Mouse (Mus musculus) left cerebral cortex, postnatal 14 days (tissue): ENCODE results near the gene Eef1b2. TPM values are rescaled to one million over a fixed set of nuclear protein-coding genes. Genes with fewer than 3 reads are reported as not detected.
"Not testable (repeated sequence)": the region's sequence is repeated elsewhere in the genome, so short reads cannot be mapped to it uniquely, and the experiment has no call there.

Source experiments
- DNase-seq, 2 experiments: peaks; one replicate each; pipeline ENCODE4 v3.0.0; 2021 to 2022; ENCODE audit warnings: low spot score in 2 of 2, mixed read lengths in 1 of 2
- intact Hi-C: fragments of 180-260 bp; cut with DNase I; formaldehyde crosslinking; loops from one replicate; pipeline ENCODE4 v1.15.1; 2025
- total RNA-seq, 2 experiments: library from RNA; stranded (reverse); gene quantifications; 2 replicates each; pipeline ENCODE4 v1.2.3; 2021

Gene Eef1b2
- total RNA-seq, 2 experiments from 2014 or later, result 353 to 356 TPM

- DNase-seq, intact Hi-C loops: not testable (repeated sequence)
Observed at GRCm38 (mm10) chr1:63185430-63185829, 8.8 kb downstream of the Eef1b2 start.

GRCm38 (mm10) chr1:63188536-63188935 is 11.9 kb downstream of the Eef1b2 start:
- intact Hi-C loops, result no loop called here
- no peak for DNase-seq

GRCm38 (mm10) chr1:63190851-63191250 is 14.2 kb downstream of the Eef1b2 start:
- DNase-seq, result peak; percentile 33 to 39

GRCm38 (mm10) chr1:63192306-63193065 is 15.9 kb downstream of the Eef1b2 start:
- intact Hi-C loops, result no loop called here
- no peak for DNase-seq

More at GRCm38 (mm10) chr1:63190851-63191250, 14.2 kb downstream of the Eef1b2 start:
- intact Hi-C loops, result no loop called here

- DNase-seq, result no peak
- intact Hi-C loops, result no loop called here
Observed at GRCm38 (mm10) chr1:63195848-63196512, 19.4 kb downstream of the Eef1b2 start.

GRCm38 (mm10) chr1:63199387-63199786 is 22.8 kb downstream of the Eef1b2 start:
- no peak for DNase-seq
- intact Hi-C loops, result no loop called here

GRCm38 (mm10) chr1:63200322-63200721 is 23.7 kb downstream of the Eef1b2 start:
- intact Hi-C loops, result no loop called here
- DNase-seq, result no peak

GRCm38 (mm10) chr1:63201672-63202071 is 25.0 kb downstream of the Eef1b2 start:
- intact Hi-C loops, result no loop called here
- no peak for DNase-seq

GRCm38 (mm10) chr1:63203471-63203870 is 26.8 kb downstream of the Eef1b2 start:
- no peak for DNase-seq
- intact Hi-C loops, result no loop called here

GRCm38 (mm10) chr1:63203950-63204659 is 27.5 kb downstream of the Eef1b2 start:
- DNase-seq, result peak; percentile 45 to 56
- intact Hi-C loops, result no loop called here

- intact Hi-C loops, result no loop called here
- no peak for DNase-seq
Observed at GRCm38 (mm10) chr1:63204660-63205394, 28.2 kb downstream of the Eef1b2 start.

- no peak for DNase-seq
- intact Hi-C loops, result no loop called here
Observed at GRCm38 (mm10) chr1:63207607-63208006, 31.0 kb downstream of the Eef1b2 start.

GRCm38 (mm10) chr1:63209861-63210529 is 33.4 kb downstream of the Eef1b2 start:
- no peak for DNase-seq
- intact Hi-C loops, result loop anchor here (5.0 kb wide), 1 partner anchor 42 kb away; no protein-coding TSS in a partner anchor

- intact Hi-C loops, result loop anchor here (5.0 kb wide), 1 partner anchor 39 kb away; no protein-coding TSS in a partner anchor
- DNase-seq, result no peak
Observed at GRCm38 (mm10) chr1:63213478-63214270, 37.0 kb downstream of the Eef1b2 start.

GRCm38 (mm10) chr1:63214271-63214558 is 37.6 kb downstream of the Eef1b2 start, which contains the start of gene Gpr1:
TSS of gene Gpr1 (minus strand) at chr1:63214543.
- intact Hi-C loops, result loop anchor here (5.0 kb wide), 1 partner anchor 38 kb away; no protein-coding TSS in a partner anchor
- peak in 1 of 2 experiments; percentile 9 for DNase-seq

GRCm38 (mm10) chr1:63214631-63215030 is 38.0 kb downstream of the Eef1b2 start:
- intact Hi-C loops, result loop anchor here (5.0 kb wide), 1 partner anchor 38 kb away; no protein-coding TSS in a partner anchor
- no peak for DNase-seq

- DNase-seq, result no peak
- intact Hi-C loops, result no loop called here
Observed at GRCm38 (mm10) chr1:63219277-63219676, 42.7 kb downstream of the Eef1b2 start.

GRCm38 (mm10) chr1:63225009-63225408 is 48.4 kb downstream of the Eef1b2 start:
- no peak for DNase-seq
- intact Hi-C loops, result no loop called here
